Comparison of ENCODE assay signal across 8 mouse cellular contexts in the genomic region with DNA sequence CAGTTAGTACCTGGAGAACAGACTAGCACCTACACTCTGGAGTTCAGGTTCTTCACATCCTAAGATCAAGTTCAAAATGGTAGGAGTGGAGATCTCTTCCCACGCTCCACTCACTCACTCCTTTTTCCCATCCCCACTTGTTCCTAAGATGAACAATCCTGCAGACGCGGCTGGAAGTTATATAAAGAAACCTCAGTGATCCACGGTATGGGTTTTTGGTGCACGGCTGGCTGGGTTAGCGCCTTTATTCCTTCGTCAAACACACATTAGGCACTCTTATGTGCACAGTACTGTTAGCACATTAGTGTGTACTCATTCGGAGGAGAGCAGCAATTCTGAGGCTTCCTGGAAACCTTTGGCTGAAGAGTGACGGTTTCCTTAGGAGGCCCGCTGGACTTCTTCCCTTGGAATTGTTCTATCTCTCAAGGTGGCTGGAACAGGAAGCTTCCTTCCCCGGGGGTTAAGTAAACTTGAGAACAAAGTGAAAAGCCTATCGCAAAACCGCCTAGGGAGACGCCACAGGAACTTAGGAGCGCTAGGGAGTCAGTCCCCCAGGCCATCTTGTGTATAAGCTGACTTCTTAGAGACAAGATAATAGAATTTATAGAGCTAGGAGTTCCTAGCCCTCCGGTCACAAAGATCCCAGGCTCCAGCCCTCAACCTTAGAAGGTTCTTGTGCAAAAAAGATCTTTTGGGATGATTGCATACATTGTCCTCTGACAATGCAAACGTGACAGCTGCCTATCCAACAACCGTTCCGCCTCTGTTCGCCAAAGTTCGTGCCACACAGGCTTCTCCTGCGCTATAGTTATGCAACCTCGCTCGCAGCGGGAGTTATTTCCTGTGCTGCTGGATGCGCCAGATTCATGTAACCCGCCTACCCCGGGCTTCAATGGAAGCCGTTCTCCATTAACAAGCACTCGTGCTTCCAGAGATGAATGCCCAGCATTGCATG. TPM values are rescaled to one million over a fixed set of nuclear protein-coding genes. Genes with fewer than 3 reads are reported as not detected.
DNase-seq lines count a peak whose midpoint lies in the region; ATAC-seq and TF ChIP-seq lines count a peak whose summit lies in the region.

No protein-coding gene starts in this region.

- peak overlapping the region; percentile 99 for H3K27ac ChIP-seq in heart, embryonic 11.5 days (ENCODE audit: low read depth, low read length)
- H3K27ac ChIP-seq in kidney, embryonic 16.5 days (ENCODE audit: low read length) = peak overlapping the region; percentile 100
- H3K27ac ChIP-seq in midbrain, postnatal 0 days (ENCODE audit: low read depth, low read length) = peak overlapping the region; percentile 99
- peak overlapping the region; percentile 99 for H3K27ac ChIP-seq in stomach, embryonic 15.5 days

- H3K36me3 ChIP-seq in heart, embryonic 11.5 days (ENCODE audit: control insufficient read depth, insufficient read depth, low read length) = no peaks in the 10 kb centered on the region
- no peaks in the 10 kb centered on the region for H3K36me3 ChIP-seq in kidney, embryonic 16.5 days (ENCODE audit: insufficient read depth, low read length)
- H3K36me3 ChIP-seq in midbrain, postnatal 0 days (ENCODE audit: insufficient read depth, low read length) = no peaks in the 10 kb centered on the region
- H3K36me3 ChIP-seq in stomach, embryonic 15.5 days = no peaks in the 10 kb centered on the region

- peak overlapping the region; percentile 88 for H3K4me3 ChIP-seq in heart, embryonic 11.5 days (ENCODE audit: low read depth, low read length)
- H3K4me3 ChIP-seq in kidney, embryonic 16.5 days (ENCODE audit: low read length) = peak overlapping the region; percentile 85
- H3K4me3 ChIP-seq in midbrain, postnatal 0 days (ENCODE audit: low read depth, low read length) = peak overlapping the region; percentile 96
- peak overlapping the region; percentile 94 for H3K4me3 ChIP-seq in stomach, embryonic 15.5 days (replicated peaks)

- ATAC-seq in heart, embryonic 11.5 days (replicated peaks; ENCODE audit: insufficient number of reproducible peaks, low FRiP score, low TSS enrichment) = no peak
- ATAC-seq in kidney, embryonic 16.5 days (ENCODE audit: low FRiP score, low TSS enrichment) = peak; percentile 53; the same call in 1 of the 2 replicates
- peak; percentile 36 for ATAC-seq in midbrain, postnatal 0 days (ENCODE audit: low FRiP score)
- ATAC-seq in stomach, embryonic 15.5 days (ENCODE audit: insufficient read depth, low FRiP score, low read depth) = peak; percentile 29; the same call in 1 of the 2 replicates

- no peaks in the 10 kb centered on the region for H3K9me3 ChIP-seq in heart, embryonic 11.5 days (replicated peaks; ENCODE audit: control insufficient read depth, low read length)
- no peaks in the 10 kb centered on the region for H3K9me3 ChIP-seq in kidney, embryonic 16.5 days (ENCODE audit: low read length)
- H3K9me3 ChIP-seq in midbrain, postnatal 0 days (ENCODE audit: low read length) = no peaks in the 10 kb centered on the region
- no peaks in the 10 kb centered on the region for H3K9me3 ChIP-seq in stomach, embryonic 15.5 days

- DNase-seq in 3T3-L1 (ENCODE audit: low read depth, low spot score) = peak; percentile 85
- peak; percentile 96 for DNase-seq in brain, adult 2 months (ENCODE audit: low read depth, low spot score)
- peak; percentile 84 for DNase-seq in fat pad, adult 2 months (ENCODE audit: extremely low read depth, low read depth, low spot score)
- DNase-seq in liver = peak; percentile 64
- peak; percentile 88 for DNase-seq in midbrain, postnatal 0 days (ENCODE audit: low spot score)

- peak overlapping the region; percentile 96 for H3K9ac ChIP-seq in heart, embryonic 11.5 days (ENCODE audit: low read depth, low read length)
- H3K9ac ChIP-seq in kidney, embryonic 16.5 days (replicated peaks; ENCODE audit: low read length) = peak overlapping the region; percentile 99
- peak overlapping the region; percentile 99 for H3K9ac ChIP-seq in midbrain, postnatal 0 days (replicated peaks; ENCODE audit: low read length, poor library complexity, severe bottlenecking)
- H3K9ac ChIP-seq in stomach, embryonic 15.5 days = peak overlapping the region; percentile 65

- H3K27me3 ChIP-seq in heart, embryonic 11.5 days (ENCODE audit: control insufficient read depth, insufficient read depth, low read length) = no peaks in the 10 kb centered on the region
- no peaks in the 10 kb centered on the region for H3K27me3 ChIP-seq in kidney, embryonic 16.5 days (ENCODE audit: insufficient read depth, low read length)
- H3K27me3 ChIP-seq in midbrain, postnatal 0 days (ENCODE audit: insufficient read depth, low read length) = no peaks in the 10 kb centered on the region
- H3K27me3 ChIP-seq in stomach, embryonic 15.5 days (replicated peaks) = no peaks in the 10 kb centered on the region

- WGBS in heart, embryonic 11.5 days (ENCODE audit: insufficient replicate concordance) = 5% methylated on average over 30 of the region's 30 CpGs
- WGBS in kidney, embryonic 16.5 days = 5% methylated on average over 30 of the region's 30 CpGs
- 3% methylated on average over 30 of the region's 30 CpGs for WGBS in midbrain, postnatal 0 days
- WGBS in stomach, embryonic 15.5 days = 9% methylated on average over 30 of the region's 30 CpGs

- no peak for TF ChIP-seq CTCF in midbrain, postnatal 0 days (IDR thresholded peaks at IDR 0.05)

- peaks cover 9% of the 10 kb centered on the region for H3K4me1 ChIP-seq in heart, embryonic 11.5 days (ENCODE audit: control insufficient read depth, insufficient read depth, low read length)
- peaks cover 14% of the 10 kb centered on the region for H3K4me1 ChIP-seq in kidney, embryonic 16.5 days (ENCODE audit: insufficient read depth, low read length)
- no peaks in the 10 kb centered on the region for H3K4me1 ChIP-seq in midbrain, postnatal 0 days (ENCODE audit: insufficient read depth, low read length)
- peaks cover 6% of the 10 kb centered on the region; the same call in 1 of the 2 replicates for H3K4me1 ChIP-seq in stomach, embryonic 15.5 days

- peak overlapping the region; percentile 75 for H3K4me2 ChIP-seq in heart, embryonic 11.5 days
- peak overlapping the region; percentile 63 for H3K4me2 ChIP-seq in kidney, embryonic 16.5 days (replicated peaks; ENCODE audit: low read depth, low read length)
- peak overlapping the region; percentile 68 for H3K4me2 ChIP-seq in midbrain, postnatal 0 days (ENCODE audit: low read depth, low read length, poor library complexity, severe bottlenecking)
- H3K4me2 ChIP-seq in stomach, embryonic 15.5 days = peak overlapping the region; percentile 74

RNA-seq across cellular contexts. Expression of a gene that starts 1.6 kb away (rescaled TPM):
- polyA plus RNA-seq in heart, embryonic 11.5 days (2014; fragmentation: Nextera tagmentation; extraction: Ambion mirVana) = 9.8 and 10.9 TPM in 2 replicates
- 7.6 and 7.7 TPM in 2 replicates for polyA plus RNA-seq in kidney, embryonic 16.5 days (2015; fragmentation: Nextera tagmentation; extraction: Ambion mirVana)
- total RNA-seq in midbrain, postnatal 0 days (2014; rRNA removed) = 46.7 and 59.3 TPM in 2 replicates
- 10.7 and 12.9 TPM in 2 replicates for polyA plus RNA-seq in midbrain, postnatal 0 days (2015; fragmentation: Nextera tagmentation; extraction: Ambion mirVana)
- 14.4 and 15.1 TPM in 2 replicates for polyA plus RNA-seq in stomach, embryonic 15.5 days (2015; fragmentation: Nextera tagmentation; extraction: Ambion mirVana)
